Mouse (Mus musculus): ENCODE measurements around the gene Ninj1. TPM values are rescaled to one million over a fixed set of nuclear protein-coding genes. Genes with fewer than 3 reads are reported as not detected.
A peak's percentile ranks its signal among the peaks of the same experiment; 100 is the strongest.

Ninj1 gene
- polyA plus RNA-seq, 1 experiment from 2014 or later, result 26.5 TPM

DNA sequence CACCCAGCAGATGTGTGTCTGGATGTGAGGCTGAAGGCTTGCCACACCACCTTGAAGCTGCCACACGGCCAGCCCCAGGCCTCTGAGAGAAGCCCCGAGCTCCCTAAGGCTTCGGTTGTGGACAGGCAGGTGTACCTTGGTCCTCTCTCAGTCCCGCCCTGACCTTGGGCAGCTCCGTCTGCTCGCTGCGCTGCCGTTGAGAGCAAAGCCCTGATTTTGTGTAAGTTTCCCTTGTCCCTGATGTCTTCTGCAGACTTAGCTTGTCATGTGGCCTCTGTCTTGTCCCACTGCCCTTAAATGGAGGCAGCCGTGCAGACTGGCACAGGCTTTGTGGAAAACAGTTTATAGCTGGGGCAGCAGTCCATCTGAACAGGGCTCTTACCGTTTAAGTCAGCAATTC lies 33.3 kb upstream of the Ninj1 start:
- Histone ChIP-seq H3K4me2 (replicated peaks) (no peak overlapping the region), H3K9me3 (replicated peaks) (no peaks in the 10 kb centered on the region; the same call in 1 of the 2 replicates), H3K4me1 (no peaks in the 10 kb centered on the region), H3K4me3 (no peak overlapping the region), H3K9ac (no peak overlapping the region), H3K36me3 (no peaks in the 10 kb centered on the region), H3K27ac (no peak overlapping the region), H3K27me3 (peaks cover 14% of the 10 kb centered on the region)
- ATAC-seq (ENCODE audit: low FRiP score), result no peak
- WGBS, result 74% methylated on average over 10 of the region's 10 CpGs

DNA sequence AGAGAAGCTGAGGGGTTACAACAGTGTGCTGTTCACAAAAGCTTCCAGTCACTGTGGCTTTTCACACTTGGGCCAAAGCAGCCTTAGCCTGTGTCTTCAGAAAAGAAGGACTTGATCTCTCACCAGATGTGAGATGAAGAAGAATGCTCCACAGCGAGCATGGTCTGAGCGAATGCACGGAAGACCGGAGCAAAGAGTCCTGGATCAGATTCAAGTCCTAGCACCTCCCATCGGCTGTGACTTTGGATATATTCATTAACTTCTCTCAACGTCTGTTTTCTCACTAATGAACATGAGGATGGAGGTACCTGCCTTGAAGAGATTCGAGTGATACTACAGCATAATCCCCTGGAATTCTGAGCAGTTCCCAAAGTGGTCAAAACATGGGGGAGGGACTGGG lies 32.7 kb upstream of the Ninj1 start:
- Histone ChIP-seq H3K4me3 (no peak overlapping the region), H3K4me1 (no peaks in the 10 kb centered on the region), H3K27ac (no peak overlapping the region), H3K36me3 (no peaks in the 10 kb centered on the region), H3K9me3 (replicated peaks) (no peaks in the 10 kb centered on the region; the same call in 1 of the 2 replicates), H3K9ac (no peak overlapping the region), H3K4me2 (replicated peaks) (no peak overlapping the region), H3K27me3 (peaks cover 8% of the 10 kb centered on the region)
- WGBS, result 75% methylated on average over 7 of the region's 7 CpGs
- ATAC-seq (ENCODE audit: low FRiP score), result no peak

DNA sequence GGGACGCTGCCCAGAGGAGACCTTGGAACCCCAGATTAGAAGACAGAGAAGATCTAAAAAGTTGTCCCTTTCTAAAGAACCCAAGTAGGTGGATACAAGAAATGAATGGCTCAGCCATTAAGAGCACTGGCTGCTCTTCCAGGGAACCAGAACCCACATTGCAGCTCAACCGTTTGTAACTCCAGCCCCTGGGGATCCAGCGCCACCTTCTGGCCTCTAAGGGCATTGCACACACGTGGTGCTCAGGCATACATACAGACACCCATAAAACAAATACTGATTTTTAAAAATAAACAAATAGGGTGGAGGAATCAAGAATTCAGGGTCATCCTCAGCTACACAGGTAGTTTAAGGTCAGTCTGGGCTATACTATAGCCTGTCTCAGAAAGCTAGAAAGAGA lies 30.6 kb upstream of the Ninj1 start:
- no peak overlapping the region for H3K4me2 ChIP-seq (replicated peaks)
- H3K36me3 ChIP-seq, result no peaks in the 10 kb centered on the region
- WGBS, result 74% methylated on average over 4 of the region's 4 CpGs
- no peak overlapping the region for H3K27ac ChIP-seq
- no peaks in the 10 kb centered on the region for H3K4me1 ChIP-seq
- no peak for ATAC-seq (ENCODE audit: low FRiP score)
- H3K9ac ChIP-seq, result no peak overlapping the region
- no peaks in the 10 kb centered on the region; the same call in 1 of the 2 replicates for H3K9me3 ChIP-seq (replicated peaks)
- H3K4me3 ChIP-seq, result no peak overlapping the region
- no peaks in the 10 kb centered on the region for H3K27me3 ChIP-seq

DNA sequence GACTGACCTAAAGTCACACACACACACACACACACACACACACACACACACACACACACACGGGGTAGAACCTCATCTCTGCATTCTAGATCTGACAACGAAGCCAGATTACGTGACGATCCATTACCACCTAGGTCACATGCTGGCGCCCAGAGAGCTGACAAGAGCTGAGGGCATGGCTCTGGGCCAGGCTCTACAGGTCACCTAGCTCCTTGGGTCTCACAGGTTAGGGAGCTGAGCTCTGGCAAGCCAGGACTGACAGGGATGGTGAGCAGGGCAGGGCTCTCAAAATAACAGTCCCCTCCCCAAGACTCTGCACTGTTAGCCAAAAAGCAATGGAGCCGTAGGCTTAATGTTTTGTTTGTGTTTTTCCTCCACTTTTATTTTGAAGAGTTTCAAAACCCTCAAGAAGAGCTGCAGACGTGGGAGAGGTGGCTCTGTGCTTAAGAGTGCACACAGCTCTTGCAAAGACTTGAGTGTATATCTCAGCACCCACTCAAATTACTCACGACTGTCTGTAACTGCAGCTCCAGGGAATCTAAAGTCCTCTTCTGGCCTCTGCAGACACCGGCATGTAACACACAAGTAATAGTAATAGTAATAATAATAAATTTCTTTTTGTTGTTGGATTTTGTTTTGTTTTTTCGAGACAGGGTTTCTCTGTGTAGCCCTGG lies 29.1 kb upstream of the Ninj1 start:
- 79% methylated on average over 10 of the region's 10 CpGs for WGBS
- no peak overlapping the region for H3K27ac ChIP-seq
- no peaks in the 10 kb centered on the region; the same call in 1 of the 2 replicates for H3K9me3 ChIP-seq (replicated peaks)
- H3K4me3 ChIP-seq, result no peak overlapping the region
- H3K9ac ChIP-seq, result no peak overlapping the region
- H3K36me3 ChIP-seq, result no peaks in the 10 kb centered on the region
- no peak for ATAC-seq (ENCODE audit: low FRiP score)
- no peaks in the 10 kb centered on the region for H3K27me3 ChIP-seq
- no peaks in the 10 kb centered on the region for H3K4me1 ChIP-seq
- no peak overlapping the region for H3K4me2 ChIP-seq (replicated peaks)

DNA sequence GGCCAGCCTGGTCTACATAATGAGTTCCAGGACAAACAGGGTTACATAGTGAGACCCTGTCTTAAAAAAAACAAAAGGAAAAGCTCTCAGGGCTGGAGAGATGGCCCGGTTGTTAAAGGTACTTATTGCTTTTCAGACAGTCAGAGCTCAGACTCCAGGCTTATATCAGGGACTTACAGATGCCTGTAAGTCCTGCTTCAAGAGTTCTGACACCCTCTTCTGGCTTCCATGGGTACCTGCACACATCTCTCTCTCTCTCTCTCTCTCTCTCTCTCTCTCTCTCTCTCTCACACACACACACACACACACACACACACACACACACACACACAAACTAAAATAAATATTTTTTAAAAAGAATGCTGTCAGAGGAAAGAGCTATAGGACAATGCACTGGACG lies 26.0 kb upstream of the Ninj1 start:
- Histone ChIP-seq H3K4me2 (replicated peaks) (no peak overlapping the region), H3K27me3 (no peaks in the 10 kb centered on the region), H3K36me3 (no peaks in the 10 kb centered on the region), H3K9me3 (replicated peaks) (no peaks in the 10 kb centered on the region; the same call in 1 of the 2 replicates), H3K9ac (no peak overlapping the region), H3K27ac (no peak overlapping the region), H3K4me3 (no peak overlapping the region), H3K4me1 (no peaks in the 10 kb centered on the region)
- no peak for ATAC-seq (ENCODE audit: low FRiP score)
- 74% methylated on average over 2 of the region's 2 CpGs for WGBS

DNA sequence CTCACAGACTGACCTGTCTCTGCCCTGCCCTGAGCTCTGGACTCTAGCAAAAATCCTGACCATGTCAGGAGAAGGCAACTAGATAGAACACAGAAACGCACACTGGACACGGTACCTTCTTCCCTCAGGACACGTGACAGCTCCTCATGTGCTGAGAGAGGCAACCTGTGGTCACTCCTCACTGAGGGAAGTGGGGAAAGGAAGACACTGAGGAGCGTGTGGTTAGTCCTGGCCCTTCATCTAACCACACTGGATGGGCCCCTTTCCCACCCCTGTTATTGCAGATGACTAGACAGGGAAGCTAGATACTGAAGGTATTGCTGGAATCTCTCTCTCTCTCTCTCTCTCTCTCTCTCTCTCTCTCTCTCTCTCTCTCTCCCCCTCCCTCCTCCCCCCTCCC lies 24.6 kb upstream of the Ninj1 start:
- Histone ChIP-seq H3K4me3 (no peak overlapping the region), H3K9me3 (replicated peaks) (no peaks in the 10 kb centered on the region), H3K27ac (no peak overlapping the region), H3K27me3 (no peaks in the 10 kb centered on the region), H3K36me3 (no peaks in the 10 kb centered on the region), H3K9ac (no peak overlapping the region), H3K4me1 (no peaks in the 10 kb centered on the region), H3K4me2 (replicated peaks) (no peak overlapping the region)
- WGBS, result 72% methylated on average over 4 of the region's 4 CpGs
- ATAC-seq (ENCODE audit: low FRiP score), result no peak

DNA sequence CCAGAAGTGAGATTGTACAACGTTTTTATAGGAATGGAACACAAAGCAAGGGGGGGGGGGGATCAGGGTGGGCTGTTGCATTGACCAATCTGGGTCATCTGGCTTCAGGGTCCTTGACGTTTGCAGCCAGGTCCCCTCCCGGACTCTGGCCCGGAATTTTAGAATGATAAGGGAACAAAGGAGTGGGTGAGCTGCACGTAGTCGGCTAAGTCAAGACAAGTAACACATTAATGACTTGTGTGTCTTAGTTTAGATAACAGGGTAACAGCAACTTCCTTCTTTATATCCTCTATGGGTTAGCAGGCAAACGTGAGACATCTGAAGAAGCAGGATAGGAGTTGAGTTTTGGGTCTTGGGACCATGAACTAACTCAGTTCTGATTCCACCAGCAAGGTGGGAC lies 23.6 kb upstream of the Ninj1 start:
- Histone ChIP-seq H3K4me2 (replicated peaks) (no peak overlapping the region), H3K27ac (no peak overlapping the region), H3K36me3 (no peaks in the 10 kb centered on the region), H3K27me3 (no peaks in the 10 kb centered on the region), H3K9me3 (replicated peaks) (no peaks in the 10 kb centered on the region), H3K9ac (no peak overlapping the region), H3K4me1 (no peaks in the 10 kb centered on the region), H3K4me3 (no peak overlapping the region)
- 79% methylated on average over 7 of the region's 7 CpGs for WGBS
- no peak for ATAC-seq (ENCODE audit: low FRiP score)

DNA sequence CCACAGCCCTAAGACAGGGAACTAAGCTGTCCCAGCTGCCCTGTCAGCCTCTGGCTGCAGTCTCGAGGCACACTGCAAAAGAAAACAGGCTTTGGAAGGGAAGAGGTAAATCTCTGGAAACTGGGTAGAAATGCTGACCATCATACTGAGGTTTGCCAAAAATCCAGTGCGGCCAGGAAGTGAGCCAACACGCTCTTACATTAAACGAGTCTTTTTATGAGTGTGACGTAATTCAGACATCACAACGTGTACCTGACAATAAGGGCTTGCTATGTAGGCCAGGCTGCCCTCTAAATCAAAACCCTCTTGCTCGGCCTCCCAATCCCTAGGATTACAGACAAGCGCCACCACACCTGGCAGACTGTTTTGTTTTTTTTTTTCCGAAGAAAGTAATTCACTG lies 20.2 kb upstream of the Ninj1 start:
- no peaks in the 10 kb centered on the region for H3K36me3 ChIP-seq
- no peak overlapping the region for H3K4me2 ChIP-seq (replicated peaks)
- H3K4me1 ChIP-seq, result no peaks in the 10 kb centered on the region
- 80% methylated on average over 9 of the region's 9 CpGs for WGBS
- H3K4me3 ChIP-seq, result no peak overlapping the region
- no peak for ATAC-seq (ENCODE audit: low FRiP score)
- no peaks in the 10 kb centered on the region for H3K27me3 ChIP-seq
- H3K9me3 ChIP-seq (replicated peaks), result no peaks in the 10 kb centered on the region
- H3K9ac ChIP-seq, result no peak overlapping the region
- H3K27ac ChIP-seq, result no peak overlapping the region

DNA sequence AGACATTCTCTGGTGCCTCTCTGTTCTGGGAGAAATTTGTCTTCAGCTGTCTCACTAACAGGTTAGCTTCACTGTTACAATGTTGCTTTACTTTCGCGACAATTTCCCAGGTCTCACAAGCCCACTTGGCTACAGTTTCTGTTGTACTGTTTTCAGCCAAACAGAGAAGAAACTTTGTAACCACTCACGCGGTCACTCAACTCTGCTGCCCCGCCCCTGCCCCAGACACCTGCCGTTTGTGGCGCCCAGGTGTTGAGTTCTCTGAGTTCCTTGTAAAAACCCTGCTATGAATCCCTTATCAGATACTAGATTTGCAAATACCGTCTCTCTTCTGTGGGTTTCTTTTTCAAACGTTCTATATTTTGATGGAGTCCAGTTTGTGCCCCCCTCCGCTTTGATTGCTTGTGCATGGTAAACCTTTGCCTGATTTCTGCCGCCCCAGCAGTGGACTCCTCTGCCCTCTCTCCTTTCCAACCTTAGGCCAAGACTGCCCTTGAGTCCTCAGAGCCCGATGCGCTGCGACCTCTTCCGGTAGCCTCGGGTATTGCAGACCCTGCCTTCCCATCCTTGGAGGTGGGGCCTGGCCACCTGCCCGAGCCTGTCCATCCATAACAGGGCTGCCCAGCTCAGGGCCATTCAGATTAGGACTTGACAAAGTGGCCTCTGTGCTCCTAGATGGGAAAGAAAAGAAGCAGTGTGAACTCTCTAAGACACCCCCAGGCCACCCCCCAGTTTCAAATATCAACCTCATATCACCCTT lies 17.7 kb upstream of the Ninj1 start:
- Histone ChIP-seq H3K27me3 (0 out of 2 replicates have a peak, but pooled peaks cover 3% of the 10 kb centered on the region), H3K36me3 (no peaks in the 10 kb centered on the region), H3K9me3 (replicated peaks) (no peaks in the 10 kb centered on the region), H3K27ac (no peak overlapping the region), H3K4me3 (no peak overlapping the region), H3K9ac (no peak overlapping the region), H3K4me1 (no peaks in the 10 kb centered on the region), H3K4me2 (replicated peaks) (no peak overlapping the region)
- 20% methylated on average over 17 of the region's 17 CpGs for WGBS
- peak; percentile 45; the same call in 1 of the 2 replicates for ATAC-seq (ENCODE audit: low FRiP score)

DNA sequence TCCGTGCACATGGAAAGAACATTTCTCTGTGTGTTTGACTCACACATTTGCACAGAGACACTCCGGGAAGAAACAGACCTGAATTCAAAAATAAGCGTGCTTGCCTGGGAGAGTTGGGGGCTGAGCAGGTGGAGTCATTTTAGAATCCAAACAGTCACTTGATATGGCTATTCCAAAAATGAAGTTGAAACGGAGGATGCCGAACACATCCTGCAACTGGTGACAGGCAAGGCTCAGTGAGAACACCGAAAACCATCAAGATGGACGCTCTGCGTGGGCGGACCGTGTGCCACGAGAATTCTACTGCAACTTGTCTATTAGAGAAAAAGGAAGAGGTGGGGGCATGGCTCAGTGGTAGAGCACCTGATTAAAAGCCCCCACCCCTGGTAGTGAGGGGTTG lies 16.7 kb upstream of the Ninj1 start:
- Histone ChIP-seq H3K9me3 (replicated peaks) (no peaks in the 10 kb centered on the region), H3K27me3 (0 out of 2 replicates have a peak, but pooled peaks cover 3% of the 10 kb centered on the region), H3K4me1 (no peaks in the 10 kb centered on the region), H3K36me3 (no peaks in the 10 kb centered on the region), H3K4me3 (no peak overlapping the region), H3K9ac (no peak overlapping the region), H3K4me2 (replicated peaks) (no peak overlapping the region), H3K27ac (no peak overlapping the region)
- ATAC-seq (ENCODE audit: low FRiP score), result no peak
- WGBS, result 88% methylated on average over 11 of the region's 11 CpGs

DNA sequence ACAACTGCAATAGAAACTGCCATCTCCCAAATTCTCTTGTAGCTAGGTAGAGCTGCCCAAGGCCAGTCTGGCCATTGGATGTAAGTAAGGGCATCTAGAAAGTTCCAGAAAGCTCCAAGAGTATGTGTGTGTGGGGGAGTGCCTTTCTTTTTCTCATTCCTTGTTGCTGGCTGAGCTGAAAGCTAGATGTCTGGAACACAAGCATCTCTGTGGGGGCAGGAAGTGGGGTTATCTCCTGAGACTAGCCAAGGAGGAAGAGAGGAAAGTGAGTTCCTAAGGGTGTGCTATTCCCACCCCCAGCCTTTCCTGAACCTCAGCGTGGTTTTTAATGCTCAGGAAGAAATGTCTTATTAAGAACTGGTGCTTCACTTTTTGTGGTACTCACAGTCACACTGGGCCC lies 15.6 kb upstream of the Ninj1 start:
- Histone ChIP-seq H3K36me3 (no peaks in the 10 kb centered on the region), H3K4me1 (no peaks in the 10 kb centered on the region), H3K27me3 (0 out of 2 replicates have a peak, but pooled peaks cover 3% of the 10 kb centered on the region), H3K4me2 (replicated peaks) (no peak overlapping the region), H3K9ac (no peak overlapping the region), H3K4me3 (no peak overlapping the region), H3K9me3 (replicated peaks) (no peaks in the 10 kb centered on the region), H3K27ac (no peak overlapping the region)
- WGBS, result 70% methylated on average over 1 of the region's 1 CpGs
- ATAC-seq (ENCODE audit: low FRiP score), result no peak

DNA sequence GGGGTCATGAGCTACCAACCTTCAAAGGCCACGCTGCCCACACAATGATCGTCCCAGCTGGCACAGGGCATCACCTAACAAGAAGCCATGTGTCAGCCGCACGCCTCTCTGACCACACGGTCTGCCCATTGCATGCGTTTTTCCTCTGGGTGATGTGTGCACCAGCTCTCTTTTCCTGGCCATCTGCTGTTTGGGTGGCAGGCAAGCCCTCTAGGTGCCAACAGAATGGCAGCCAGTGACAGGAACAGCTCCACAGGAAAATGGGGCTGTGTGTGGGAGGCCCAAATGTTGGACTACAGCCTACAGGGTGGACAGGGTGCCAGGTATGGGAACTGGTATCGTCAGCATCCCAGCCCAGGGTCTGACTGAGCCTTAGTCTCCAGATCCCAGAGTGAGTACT lies 14.9 kb upstream of the Ninj1 start:
- Histone ChIP-seq H3K4me1 (no peaks in the 10 kb centered on the region), H3K9me3 (replicated peaks) (no peaks in the 10 kb centered on the region), H3K4me2 (replicated peaks) (no peak overlapping the region), H3K27ac (no peak overlapping the region), H3K4me3 (no peak overlapping the region), H3K36me3 (no peaks in the 10 kb centered on the region), H3K9ac (no peak overlapping the region), H3K27me3 (0 out of 2 replicates have a peak, but pooled peaks cover 3% of the 10 kb centered on the region)
- WGBS, result 86% methylated on average over 7 of the region's 7 CpGs
- ATAC-seq (ENCODE audit: low FRiP score), result no peak

Data from hindbrain, embryonic 12.5 days (tissue).